In the genomic region with DNA sequence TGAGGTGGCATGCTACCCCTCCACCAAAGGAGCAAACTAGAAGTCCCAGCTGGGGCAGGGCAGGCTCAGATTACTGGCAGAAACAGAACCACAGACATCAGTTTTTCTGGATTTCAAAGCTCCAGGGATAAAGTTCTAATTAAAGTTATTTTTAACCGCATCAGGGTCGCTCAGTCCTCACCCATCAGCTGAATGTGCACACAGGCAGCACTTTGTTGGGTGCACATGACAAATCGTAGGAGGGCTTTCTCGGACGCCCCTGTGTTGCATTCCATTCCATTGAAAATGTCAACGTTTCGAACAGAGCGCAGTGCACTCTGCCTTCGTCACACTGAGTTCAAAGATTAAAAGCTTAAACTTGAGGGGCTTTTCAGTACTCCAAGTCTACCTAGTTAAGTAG, we compare ENCODE assay signal across 21 mouse cellular contexts.
DNase-seq lines count a peak whose midpoint lies in the region; ATAC-seq and TF ChIP-seq lines count a peak whose summit lies in the region.
"Had no signal": no experiment of that assay in that cellular context is flagged by ENCODE, and none has a peak within 500 bp of the region (broad histone marks: within the 10 kb centered on the region; RNA-seq: fewer than 3 reads in every experiment).

No protein-coding gene starts in this region.

- H3K4me3 ChIP-seq in forebrain, postnatal 0 days (ENCODE audit: low read depth, low read length), result no peak overlapping the region
- H3K4me3 ChIP-seq in forebrain, embryonic 11.5 days (ENCODE audit: low read depth, low read length), result no peak overlapping the region
- H3K4me3 ChIP-seq in heart, embryonic 15.5 days, result no peak overlapping the region
- no peak overlapping the region for H3K4me3 ChIP-seq in midbrain, embryonic 11.5 days (ENCODE audit: low read depth, low read length)
- no peak overlapping the region for H3K4me3 ChIP-seq in midbrain, embryonic 16.5 days (ENCODE audit: low read depth, low read length)
- H3K4me3 ChIP-seq: heart, embryonic 10.5 days; hindbrain, embryonic 15.5 days; intestine, embryonic 15.5 days; liver, embryonic 13.5 days; midbrain, embryonic 12.5 days had no signal

- no peaks in the 10 kb centered on the region for H3K27me3 ChIP-seq in forebrain, postnatal 0 days (ENCODE audit: insufficient read depth, low read length)
- H3K27me3 ChIP-seq in forebrain, embryonic 11.5 days (ENCODE audit: control insufficient read depth, insufficient read depth, low read length), result no peaks in the 10 kb centered on the region
- no peaks in the 10 kb centered on the region for H3K27me3 ChIP-seq in heart, embryonic 15.5 days
- H3K27me3 ChIP-seq in midbrain, embryonic 11.5 days (ENCODE audit: control insufficient read depth, insufficient read depth, low read length), result no peaks in the 10 kb centered on the region
- H3K27me3 ChIP-seq in midbrain, embryonic 16.5 days (ENCODE audit: control insufficient read depth, insufficient read depth, low read depth, low read length), result no peaks in the 10 kb centered on the region
- H3K27me3 ChIP-seq: hindbrain, embryonic 15.5 days; intestine, embryonic 15.5 days; liver, embryonic 13.5 days; midbrain, embryonic 12.5 days had no signal

- no peak overlapping the region for H3K4me2 ChIP-seq in forebrain, postnatal 0 days (ENCODE audit: low read depth)
- no peak overlapping the region for H3K4me2 ChIP-seq in forebrain, embryonic 11.5 days (ENCODE audit: low read depth, low read length, severe bottlenecking)
- H3K4me2 ChIP-seq in heart, embryonic 15.5 days, result 0 out of 2 replicates have a peak overlapping the region, but pooled peaks have one; percentile 10
- H3K4me2 ChIP-seq in midbrain, embryonic 11.5 days, result no peak overlapping the region
- H3K4me2 ChIP-seq in midbrain, embryonic 16.5 days (ENCODE audit: low read length), result no peak overlapping the region
- H3K4me2 ChIP-seq: hindbrain, embryonic 15.5 days; intestine, embryonic 15.5 days; liver, embryonic 13.5 days; midbrain, embryonic 12.5 days had no signal

- intact Hi-C loops in heart, postnatal 10 days (cut with DNase I), result no loop called here

- no peak overlapping the region for H3K9ac ChIP-seq in forebrain, postnatal 0 days
- no peak overlapping the region for H3K9ac ChIP-seq in forebrain, embryonic 11.5 days (ENCODE audit: low read length)
- no peak overlapping the region for H3K9ac ChIP-seq in heart, embryonic 15.5 days
- no peak overlapping the region for H3K9ac ChIP-seq in midbrain, embryonic 11.5 days (ENCODE audit: low read length)
- H3K9ac ChIP-seq in midbrain, embryonic 16.5 days (ENCODE audit: low read depth, low read length), result no peak overlapping the region
- H3K9ac ChIP-seq: hindbrain, embryonic 15.5 days; intestine, embryonic 15.5 days; liver, embryonic 13.5 days; midbrain, embryonic 12.5 days had no signal

- no peaks in the 10 kb centered on the region for H3K36me3 ChIP-seq in forebrain, postnatal 0 days (ENCODE audit: insufficient read depth)
- H3K36me3 ChIP-seq in forebrain, embryonic 11.5 days (ENCODE audit: control insufficient read depth, insufficient read depth, low read length), result no peaks in the 10 kb centered on the region
- H3K36me3 ChIP-seq in heart, embryonic 15.5 days, result no peaks in the 10 kb centered on the region
- H3K36me3 ChIP-seq in midbrain, embryonic 11.5 days (ENCODE audit: control insufficient read depth, insufficient read depth, low read length), result no peaks in the 10 kb centered on the region
- no peaks in the 10 kb centered on the region for H3K36me3 ChIP-seq in midbrain, embryonic 16.5 days (ENCODE audit: control insufficient read depth, insufficient read depth, low read length)
- H3K36me3 ChIP-seq: heart, embryonic 10.5 days; hindbrain, embryonic 15.5 days; intestine, embryonic 15.5 days; liver, embryonic 13.5 days; midbrain, embryonic 12.5 days had no signal

- H3K4me1 ChIP-seq in forebrain, postnatal 0 days (ENCODE audit: insufficient read depth), result peaks cover 7% of the 10 kb centered on the region; the same call in 1 of the 2 replicates
- H3K4me1 ChIP-seq in forebrain, embryonic 11.5 days (replicated peaks; ENCODE audit: control insufficient read depth, insufficient read depth, low read length), result 0 out of 2 replicates have a peak, but pooled peaks cover 2% of the 10 kb centered on the region
- H3K4me1 ChIP-seq in heart, embryonic 15.5 days (replicated peaks), result peaks cover 17% of the 10 kb centered on the region
- no peaks in the 10 kb centered on the region for H3K4me1 ChIP-seq in midbrain, embryonic 11.5 days (ENCODE audit: control insufficient read depth, insufficient read depth, low read length)
- no peaks in the 10 kb centered on the region for H3K4me1 ChIP-seq in midbrain, embryonic 16.5 days (ENCODE audit: control insufficient read depth, insufficient read depth, low read length)
- H3K4me1 ChIP-seq: hindbrain, embryonic 15.5 days; intestine, embryonic 15.5 days; liver, embryonic 13.5 days had no signal

- TF ChIP-seq CTCF in forebrain, postnatal 0 days (IDR thresholded peaks at IDR 0.05; ENCODE audit: low read depth), result no peak

- no peaks in the 10 kb centered on the region for H3K9me3 ChIP-seq in forebrain, postnatal 0 days (ENCODE audit: low read length)
- no peaks in the 10 kb centered on the region for H3K9me3 ChIP-seq in forebrain, embryonic 11.5 days (ENCODE audit: control insufficient read depth, low read length)
- no peaks in the 10 kb centered on the region for H3K9me3 ChIP-seq in heart, embryonic 15.5 days (replicated peaks)
- H3K9me3 ChIP-seq in midbrain, embryonic 11.5 days (ENCODE audit: control insufficient read depth, low read length), result no peaks in the 10 kb centered on the region
- no peaks in the 10 kb centered on the region for H3K9me3 ChIP-seq in midbrain, embryonic 16.5 days (replicated peaks; ENCODE audit: control insufficient read depth, low read length, poor library complexity, severe bottlenecking)
- H3K9me3 ChIP-seq: heart, embryonic 10.5 days; hindbrain, embryonic 15.5 days; intestine, embryonic 15.5 days; liver, embryonic 13.5 days; midbrain, embryonic 12.5 days had no signal

- no peak overlapping the region for H3K27ac ChIP-seq in forebrain, postnatal 0 days (ENCODE audit: low read depth, low read length)
- no peak overlapping the region for H3K27ac ChIP-seq in forebrain, embryonic 11.5 days (ENCODE audit: low read depth, low read length)
- H3K27ac ChIP-seq in heart, embryonic 15.5 days, result peak overlapping the region; percentile 67
- H3K27ac ChIP-seq in midbrain, embryonic 11.5 days (ENCODE audit: low read depth, low read length), result no peak overlapping the region
- no peak overlapping the region for H3K27ac ChIP-seq in midbrain, embryonic 16.5 days (ENCODE audit: low read length)
- H3K27ac ChIP-seq: heart, embryonic 10.5 days; hindbrain, embryonic 15.5 days; intestine, embryonic 15.5 days; liver, embryonic 13.5 days; midbrain, embryonic 12.5 days had no signal

- WGBS in forebrain, postnatal 0 days, result 47% methylated on average over 9 of the region's 9 CpGs
- WGBS in forebrain, embryonic 11.5 days, result 63% methylated on average over 9 of the region's 9 CpGs
- 40% methylated on average over 9 of the region's 9 CpGs for WGBS in heart, embryonic 15.5 days
- WGBS in midbrain, embryonic 11.5 days, result 65% methylated on average over 9 of the region's 9 CpGs
- 62% methylated on average over 9 of the region's 9 CpGs for WGBS in midbrain, embryonic 16.5 days

- 0 out of 2 replicates have a peak, but pooled peaks have one; percentile 15 for ATAC-seq in forebrain, postnatal 0 days
- ATAC-seq in forebrain, embryonic 11.5 days (replicated peaks; ENCODE audit: low FRiP score), result no peak
- ATAC-seq in heart, embryonic 15.5 days (replicated peaks; ENCODE audit: insufficient number of reproducible peaks, insufficient read depth, low FRiP score, low read depth), result no peak
- no peak for ATAC-seq in midbrain, embryonic 11.5 days (ENCODE audit: low FRiP score)
- ATAC-seq in midbrain, embryonic 16.5 days, result no peak
- ATAC-seq: intestine, embryonic 15.5 days had no signal

- no peak for DNase-seq in forebrain, postnatal 0 days
- DNase-seq in forebrain, embryonic 11.5 days (ENCODE audit: low spot score), result no peak
- no peak for DNase-seq in heart, postnatal 10 days
- DNase-seq in midbrain, embryonic 11.5 days (ENCODE audit: low spot score, missing footprints), result peak; percentile 76
- DNase-seq in right cerebral cortex, postnatal 14 days, result no peak
- DNase-seq: adrenal gland, postnatal 25 days; cerebellum, adult 9-10 months; gastrocnemius, postnatal 25 days; kidney, adult 8-10 months; kidney, postnatal 14 days; liver, embryonic 13.5 days; lung, adult 2 months; lung, postnatal 14 days; right cerebral cortex, postnatal 25 days; spleen, adult 18-20 months had no signal
